Mouse (Mus musculus) kidney, adult 2 months (tissue): Measurements from ENCODE around the gene Hoxa11. TPM values are rescaled to one million over a fixed set of nuclear protein-coding genes. Genes with fewer than 3 reads are reported as not detected.

Source experiments
- DNase-seq: peaks from one replicate; pipeline ENCODE4 v3.0.0; 2021
- H3K27ac ChIP-seq: fragments of 200-500 bp; 2 replicates; pipeline ENCODE4 v1.5.1; 2012; ENCODE audit warnings: low read depth, low read length, control low read depth, inconsistent platforms; ENCODE audit not compliant: insufficient read depth
- H3K27me3 ChIP-seq: fragments of 200-500 bp; replicated peaks from 2 replicates; pipeline ENCODE4 v1.6.1; 2012; ENCODE audit warnings: mild to moderate bottlenecking, moderate library complexity, low read length, inconsistent platforms; ENCODE audit not compliant: control insufficient read depth, insufficient read depth
- H3K36me3 ChIP-seq: fragments of 200-500 bp; 2 replicates; pipeline ENCODE4 v1.6.1; 2012; ENCODE audit warnings: mild to moderate bottlenecking, moderate library complexity, low read length, inconsistent platforms; ENCODE audit not compliant: control insufficient read depth, insufficient read depth
- H3K4me1 ChIP-seq: fragments of 200-500 bp; 2 replicates; pipeline ENCODE4 v1.6.1; 2011; ENCODE audit warnings: low read length; ENCODE audit not compliant: control insufficient read depth, insufficient read depth
- H3K4me3 ChIP-seq: fragments of 200-500 bp; 2 replicates; pipeline ENCODE4 v1.5.1; 2011; ENCODE audit warnings: mild to moderate bottlenecking, low read depth, low read length, control low read depth; ENCODE audit not compliant: insufficient read depth
- CTCF ChIP-seq: fragments of 200-500 bp; conservative IDR thresholded peaks from 2 replicates; pipeline ENCODE4 v1.5.1; 2011; ENCODE audit warnings: low read depth, mild to moderate bottlenecking, control low read depth, low read length, moderate library complexity, mixed read lengths; ENCODE audit not compliant: insufficient read depth, insufficient read length
- POLR2A ChIP-seq: fragments of 200-500 bp; IDR thresholded peaks from one replicate; pipeline ENCODE4 v1.6.1; 2011; ENCODE audit warnings: low read depth, low read length, control low read depth
- WGBS: fragments of 180-500 bp; shearing (Covaris S2); methylation state at CpG from one replicate; pipeline ENCODE4 v1.1.7; 2018; 5-methylcytosine and 5-hydroxymethylcytosine counted together
- polyA plus RNA-seq: library from polyadenylated mRNA; depleted of rRNA; stranded (reverse); fragments of >200 nt; gene quantifications from 2 replicates; pipeline ENCODE4 v1.2.3, GENCODE M21; 2012

The Hoxa11 gene
- polyA plus RNA-seq, 1 experiment, result 3.7 TPM

DNA sequence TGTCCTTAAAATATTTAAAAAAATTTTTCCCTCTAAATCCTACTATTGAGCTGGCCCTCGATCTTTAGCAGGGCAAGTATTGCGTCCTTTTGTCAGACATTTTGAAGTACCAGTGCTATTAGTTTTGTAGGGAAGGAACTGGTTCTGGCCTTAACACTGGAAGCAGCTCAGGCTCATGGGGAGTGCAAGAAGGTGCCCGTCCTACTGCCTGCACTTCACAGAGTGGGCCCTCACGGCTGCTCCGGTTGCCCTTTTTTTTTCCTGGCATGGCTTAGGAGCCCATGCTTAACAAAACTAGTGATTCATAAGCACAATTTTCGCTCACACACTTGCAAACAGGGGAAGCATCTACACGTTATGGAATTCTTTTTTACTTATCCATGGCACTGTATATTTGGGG is 6.6 kb downstream of the Hoxa11 start:
- Histone ChIP-seq H3K4me1 (peaks cover 30% of the 10 kb centered on the region), H3K27ac (peak overlapping the region; percentile 69; the same call in 1 of the 2 replicates), H3K4me3 (peak overlapping the region; percentile 48), H3K36me3 (no peaks in the 10 kb centered on the region), H3K27me3 (no peaks in the 10 kb centered on the region)
- WGBS, result 29% methylated on average over 7 of the region's 7 CpGs
- DNase-seq, result peak; percentile 50
- TF ChIP-seq POLR2A (no peak), CTCF (no peak)

DNA sequence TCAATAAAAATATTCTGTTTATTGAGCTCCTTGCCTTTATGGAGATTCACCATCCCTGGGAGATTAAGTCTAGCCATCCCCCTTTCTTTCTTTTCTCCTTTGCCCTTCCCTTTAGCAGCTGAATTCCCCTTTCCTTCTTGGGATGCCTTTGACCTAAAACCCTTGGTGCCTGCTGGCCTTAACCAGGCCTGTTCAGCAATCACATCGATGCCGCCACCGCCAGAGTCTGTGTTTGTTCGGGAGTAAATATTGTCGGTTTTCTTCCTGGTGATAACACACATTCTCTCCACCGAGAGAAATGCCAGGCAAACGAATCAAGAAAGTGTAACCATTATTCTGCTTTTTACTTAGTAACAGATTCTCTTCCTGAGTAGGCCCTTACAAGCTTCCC is 7.5 kb downstream of the Hoxa11 start:
- Histone ChIP-seq H3K27me3 (no peaks in the 10 kb centered on the region), H3K4me3 (peak overlapping the region; percentile 31), H3K4me1 (peaks cover 30% of the 10 kb centered on the region), H3K36me3 (no peaks in the 10 kb centered on the region), H3K27ac (peak overlapping the region; percentile 29)
- TF ChIP-seq CTCF (no peak), POLR2A (no peak)
- DNase-seq, result peak; percentile 49
- WGBS, result 14% methylated on average over 7 of the region's 7 CpGs

DNA sequence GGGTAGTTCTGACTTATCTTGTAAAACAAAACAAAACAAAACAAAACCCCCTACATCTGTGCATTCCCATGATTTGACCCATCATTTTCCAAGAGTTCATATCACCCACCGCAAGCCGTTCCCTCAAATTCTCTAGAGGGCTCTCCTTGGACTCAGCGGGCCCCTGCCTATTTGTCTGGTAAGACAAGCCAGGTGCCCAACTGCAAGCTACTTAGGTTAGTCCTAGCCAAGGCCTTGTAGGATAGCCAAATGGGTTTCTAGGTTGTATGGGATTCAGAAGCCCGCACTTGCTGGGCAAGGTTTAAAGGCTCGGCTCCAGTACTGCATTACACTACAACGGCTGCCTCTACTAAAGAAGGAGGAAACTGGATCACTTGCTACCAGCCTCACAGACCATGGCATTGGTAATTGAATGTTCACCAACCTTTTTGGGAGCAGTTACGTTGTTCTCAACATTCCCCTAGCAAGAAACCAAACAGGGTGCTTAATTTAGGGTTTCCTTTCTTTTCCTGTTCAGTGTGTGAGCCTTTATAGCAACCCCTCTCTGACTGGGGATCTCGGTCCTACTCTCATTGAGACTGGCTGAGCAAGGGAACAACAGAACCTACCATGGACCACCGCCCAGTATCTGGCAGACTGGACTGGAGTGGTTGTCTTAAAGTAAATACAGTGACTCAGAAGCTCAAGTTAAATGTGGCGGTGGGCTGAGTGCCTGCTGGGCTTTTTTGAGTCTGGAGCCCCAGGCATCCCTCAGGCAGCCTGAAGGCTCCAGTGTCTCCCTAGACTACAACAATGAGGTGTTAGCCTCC is 8.1 kb downstream of the Hoxa11 start:
- peak; percentile 42 for DNase-seq
- peak overlapping the region; percentile 29 for H3K27ac ChIP-seq
- H3K27me3 ChIP-seq, result no peaks in the 10 kb centered on the region
- 50% methylated on average over 10 of the region's 10 CpGs for WGBS
- no peaks in the 10 kb centered on the region for H3K36me3 ChIP-seq
- peak overlapping the region; percentile 31 for H3K4me3 ChIP-seq
- H3K4me1 ChIP-seq, result peaks cover 30% of the 10 kb centered on the region
- no peak for TF ChIP-seq CTCF
- no peak for TF ChIP-seq POLR2A

DNA sequence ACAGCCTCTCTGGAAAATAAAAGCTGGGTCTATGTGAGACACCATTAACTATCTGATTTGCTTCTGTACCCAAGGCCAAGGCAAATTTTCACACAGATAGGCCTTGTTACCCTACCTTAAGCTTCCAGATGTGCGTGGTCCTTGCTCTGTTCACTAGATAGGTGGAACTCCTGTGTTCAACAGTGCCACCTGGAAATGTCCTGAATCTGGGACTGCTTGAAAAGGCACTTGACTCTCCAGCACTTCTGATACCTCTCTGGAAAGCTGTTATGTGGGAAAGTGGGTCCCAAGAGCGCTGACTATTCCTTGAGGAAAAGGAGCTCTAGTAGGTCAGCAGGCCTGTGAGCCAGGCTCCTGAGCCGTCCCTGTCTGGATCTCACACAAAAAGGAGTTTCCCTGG is 8.8 kb downstream of the Hoxa11 start:
- peaks cover 30% of the 10 kb centered on the region for H3K4me1 ChIP-seq
- no peaks in the 10 kb centered on the region for H3K27me3 ChIP-seq
- H3K36me3 ChIP-seq, result no peaks in the 10 kb centered on the region
- peak overlapping the region; percentile 25; the same call in 1 of the 2 replicates for H3K27ac ChIP-seq
- DNase-seq, result peak; percentile 40
- WGBS, result 55% methylated on average over 3 of the region's 3 CpGs
- no peak overlapping the region for H3K4me3 ChIP-seq
- no peak for TF ChIP-seq POLR2A
- no peak for TF ChIP-seq CTCF

DNA sequence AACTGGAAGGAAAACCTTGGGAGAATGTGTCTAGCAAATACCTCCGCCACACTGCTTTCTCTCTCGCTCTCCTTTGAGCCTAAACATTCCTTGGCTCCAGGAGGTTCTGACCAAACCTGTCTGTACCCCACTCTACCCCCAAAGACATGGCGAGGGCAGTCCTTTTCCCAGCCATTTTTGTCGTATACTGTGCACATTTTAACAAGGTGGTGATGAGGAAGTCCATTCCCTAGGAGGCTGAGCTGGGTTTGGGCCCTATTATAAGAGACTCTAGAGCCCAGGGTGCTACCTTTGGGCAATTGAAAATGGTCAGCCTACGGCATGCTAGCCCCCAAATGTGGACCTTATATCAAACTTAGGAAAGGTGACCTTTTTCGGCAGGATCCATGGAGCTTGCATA is 9.7 kb downstream of the Hoxa11 start:
- WGBS, result 60% methylated on average over 6 of the region's 6 CpGs
- peak overlapping the region; percentile 71; the same call in 1 of the 2 replicates for H3K4me3 ChIP-seq
- DNase-seq, result no peak

DNA sequence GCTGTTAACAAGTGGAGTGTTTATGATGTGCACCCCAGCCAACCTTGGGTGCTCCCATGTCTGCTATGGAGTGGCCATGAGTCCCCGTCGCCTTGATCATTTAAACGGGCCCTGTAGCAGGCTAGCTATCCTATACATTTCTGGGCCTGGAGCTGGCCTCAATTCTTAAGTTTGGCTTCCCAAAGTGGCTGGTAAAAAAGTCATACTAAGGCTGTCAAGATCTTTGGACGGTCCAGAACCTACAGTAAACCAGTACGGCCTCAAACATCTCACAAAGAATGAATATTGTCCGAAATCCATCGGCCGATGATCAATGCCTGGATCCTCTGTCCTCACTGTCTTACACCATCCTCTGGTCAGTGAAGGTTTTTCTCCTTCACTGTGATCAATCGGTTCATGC is 10.3 kb downstream of the Hoxa11 start:
- no peak for TF ChIP-seq CTCF
- no peak for TF ChIP-seq POLR2A
- Histone ChIP-seq H3K4me3 (peak overlapping the region; percentile 71), H3K36me3 (no peaks in the 10 kb centered on the region), H3K4me1 (peaks cover 23% of the 10 kb centered on the region), H3K27me3 (no peaks in the 10 kb centered on the region), H3K27ac (peak overlapping the region; percentile 25)
- no peak for DNase-seq
- 53% methylated on average over 9 of the region's 9 CpGs for WGBS

More for the DNA sequence above, 9.7 kb downstream of the Hoxa11 start:
- Histone ChIP-seq H3K4me1 (peaks cover 24% of the 10 kb centered on the region), H3K27me3 (no peaks in the 10 kb centered on the region), H3K36me3 (no peaks in the 10 kb centered on the region), H3K27ac (peak overlapping the region; percentile 25; the same call in 1 of the 2 replicates)
- no peak for TF ChIP-seq CTCF
- no peak for TF ChIP-seq POLR2A

DNA sequence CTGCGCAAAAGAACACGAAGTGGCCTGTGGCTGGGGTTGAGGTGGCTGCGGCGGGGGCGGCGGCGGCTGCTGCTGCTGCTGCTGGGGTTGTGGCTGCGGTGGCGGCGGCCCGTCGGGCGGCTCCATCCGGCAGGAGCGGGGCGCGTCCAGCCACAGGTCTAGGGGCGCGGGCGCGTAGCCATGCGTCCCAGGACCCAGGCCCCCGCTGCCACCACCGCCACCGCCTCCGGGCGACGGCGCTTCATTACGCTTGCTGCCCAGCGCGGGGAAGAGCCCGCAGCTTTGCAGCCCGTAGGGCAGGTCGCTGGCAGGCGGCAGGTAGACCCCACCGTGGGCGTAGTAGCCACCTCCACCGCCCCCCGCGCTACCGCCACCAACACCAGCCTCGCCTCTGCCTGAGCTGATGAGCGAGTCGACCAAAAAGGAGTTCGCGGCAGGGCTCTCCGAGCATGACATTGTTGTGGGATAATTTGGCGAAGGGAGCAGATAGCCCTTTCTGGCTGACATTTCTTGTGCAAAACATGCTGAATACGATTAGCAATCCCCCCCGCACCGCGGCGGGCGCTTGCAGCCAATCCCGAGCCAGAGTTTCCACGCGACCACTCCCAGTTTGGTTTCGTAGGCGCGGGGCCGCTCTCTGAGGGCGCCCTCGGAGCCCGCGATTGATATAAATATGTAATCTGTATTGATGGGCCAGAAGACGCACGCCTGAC is 11.0 kb downstream of the Hoxa11 start:
- 4% methylated on average over 68 of the region's 68 CpGs for WGBS
- H3K4me1 ChIP-seq, result peaks cover 23% of the 10 kb centered on the region
- no peaks in the 10 kb centered on the region for H3K36me3 ChIP-seq
- H3K27ac ChIP-seq, result peak overlapping the region; percentile 90
- TF ChIP-seq POLR2A (peak; percentile 37), CTCF (no peak)
- no peaks in the 10 kb centered on the region for H3K27me3 ChIP-seq
- DNase-seq, result peak; percentile 87
- peak overlapping the region; percentile 71 for H3K4me3 ChIP-seq
